Mouse (Mus musculus): ENCODE results near the gene Nsun2. TPM values are rescaled to one million over a fixed set of nuclear protein-coding genes. Genes with fewer than 3 reads are reported as not detected.

Gene Nsun2
- polyA plus RNA-seq, 1 experiment from 2014 or later = 159 TPM

DNA sequence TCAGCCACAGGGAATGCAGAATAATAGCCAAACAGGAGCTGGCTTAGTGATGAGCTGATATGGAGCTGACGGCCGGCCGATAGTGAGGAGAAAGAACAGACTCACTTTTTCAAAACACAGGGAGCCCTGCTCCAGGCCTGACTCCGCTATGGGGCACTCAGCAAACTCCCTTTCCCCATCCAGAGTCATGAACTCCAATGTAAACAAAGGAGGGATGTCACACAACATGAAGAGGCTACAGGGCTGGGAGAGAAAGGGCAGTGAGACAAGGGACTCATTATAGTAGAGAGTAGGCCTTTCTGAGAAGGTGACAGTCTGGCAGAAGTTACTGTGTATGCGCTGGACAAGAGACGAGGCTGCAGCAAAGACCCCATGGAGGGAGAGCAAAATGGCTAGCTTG lies 54.7 kb downstream of the Nsun2 start:
- H3K4me1 ChIP-seq (ENCODE audit: control insufficient read depth, insufficient read depth, low read length) = no peaks in the 10 kb centered on the region
- WGBS = 54% methylated on average over 6 of the region's 6 CpGs
- ATAC-seq (replicated peaks; ENCODE audit: insufficient number of reproducible peaks, low FRiP score, low TSS enrichment, low read depth) = no peak
- no peak overlapping the region for H3K27ac ChIP-seq (replicated peaks; ENCODE audit: low read depth, low read length)
- no peak for DNase-seq (ENCODE audit: low spot score)
- H3K9me3 ChIP-seq (replicated peaks; ENCODE audit: control insufficient read depth, low read length) = no peaks in the 10 kb centered on the region
- no peak overlapping the region for H3K9ac ChIP-seq (replicated peaks; ENCODE audit: low read length)
- no peaks in the 10 kb centered on the region for H3K27me3 ChIP-seq (ENCODE audit: control insufficient read depth, insufficient read depth, low read length)
- H3K4me3 ChIP-seq (ENCODE audit: low read depth, low read length) = no peak overlapping the region
- no peak overlapping the region for H3K4me2 ChIP-seq (ENCODE audit: low read depth, low read length)
- H3K36me3 ChIP-seq (replicated peaks; ENCODE audit: control insufficient read depth, insufficient read depth, low read depth, low read length) = no peaks in the 10 kb centered on the region

DNA sequence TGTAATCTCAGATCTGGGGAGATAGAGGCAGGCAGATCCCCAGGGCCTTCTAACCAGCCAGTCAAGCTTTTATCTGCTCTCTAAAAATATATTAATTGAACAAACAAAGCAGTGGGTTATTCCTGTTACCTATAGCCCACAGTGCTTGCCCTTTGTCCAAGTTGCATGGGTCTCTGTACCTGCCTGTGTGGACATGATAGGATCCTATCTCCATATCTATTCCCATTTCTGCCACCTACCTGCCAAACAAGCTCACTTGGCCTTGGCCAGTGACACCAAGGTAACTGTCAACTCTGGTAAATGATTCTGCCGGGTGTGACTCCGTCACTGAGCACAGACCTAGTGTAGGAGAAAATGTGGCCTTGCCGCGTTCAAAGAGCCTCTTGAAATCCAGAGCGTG lies 57.8 kb downstream of the Nsun2 start:
- Histone ChIP-seq H3K36me3 (replicated peaks; ENCODE audit: control insufficient read depth, insufficient read depth, low read depth, low read length) (no peaks in the 10 kb centered on the region), H3K27me3 (ENCODE audit: control insufficient read depth, insufficient read depth, low read length) (no peaks in the 10 kb centered on the region), H3K4me1 (ENCODE audit: control insufficient read depth, insufficient read depth, low read length) (no peaks in the 10 kb centered on the region), H3K9ac (replicated peaks; ENCODE audit: low read length) (no peak overlapping the region), H3K4me2 (ENCODE audit: low read depth, low read length) (no peak overlapping the region), H3K27ac (replicated peaks; ENCODE audit: low read depth, low read length) (no peak overlapping the region), H3K4me3 (ENCODE audit: low read depth, low read length) (no peak overlapping the region), H3K9me3 (replicated peaks; ENCODE audit: control insufficient read depth, low read length) (no peaks in the 10 kb centered on the region)
- DNase-seq (ENCODE audit: low spot score) (no peak), ATAC-seq (replicated peaks; ENCODE audit: insufficient number of reproducible peaks, low FRiP score, low TSS enrichment, low read depth) (no peak)
- 90% methylated on average over 5 of the region's 5 CpGs for WGBS

DNA sequence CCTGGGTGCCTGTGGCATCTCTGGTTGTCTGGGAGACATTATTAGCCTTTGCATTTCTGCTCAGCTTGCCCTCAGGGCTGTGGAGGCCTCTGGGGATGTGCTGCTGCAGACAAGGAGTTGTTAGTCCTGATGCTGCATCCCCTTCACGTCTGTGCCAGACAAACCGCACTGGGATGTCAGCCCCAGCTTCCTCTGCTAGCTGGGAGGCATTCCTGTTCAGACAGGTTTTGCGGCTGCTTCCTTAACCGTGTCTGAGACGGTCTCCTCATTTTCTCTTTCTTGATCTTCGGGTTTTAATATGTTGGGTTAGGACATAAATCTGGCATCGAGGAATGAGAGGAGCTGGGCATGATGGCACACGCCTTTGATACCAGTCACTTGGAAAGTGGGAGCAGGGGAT lies 58.7 kb downstream of the Nsun2 start:
- no peak overlapping the region for H3K4me2 ChIP-seq (ENCODE audit: low read depth, low read length)
- 84% methylated on average over 8 of the region's 8 CpGs for WGBS
- no peak for ATAC-seq (replicated peaks; ENCODE audit: insufficient number of reproducible peaks, low FRiP score, low TSS enrichment, low read depth)

DNA sequence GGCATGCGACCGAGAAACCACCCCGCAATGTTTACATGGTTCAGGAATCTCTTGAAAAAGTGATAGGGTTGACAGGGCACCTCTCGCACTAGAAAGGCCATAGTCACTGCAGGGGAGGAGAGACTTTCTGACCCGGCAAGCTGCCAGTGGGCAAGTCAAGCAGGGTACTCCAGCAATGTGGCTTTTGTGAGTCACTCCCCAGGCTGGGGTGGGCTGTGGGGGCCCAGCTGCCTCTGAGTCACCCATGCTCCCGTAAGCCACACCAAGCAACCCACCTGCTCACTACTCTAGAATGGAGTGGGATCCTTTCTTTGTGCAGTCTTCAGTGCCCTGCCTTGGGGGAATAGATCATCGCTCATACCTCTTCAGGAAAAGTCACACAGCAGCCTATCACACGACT lies 59.9 kb downstream of the Nsun2 start:
- no peak overlapping the region for H3K9ac ChIP-seq (replicated peaks; ENCODE audit: low read length)
- WGBS = 79% methylated on average over 8 of the region's 8 CpGs
- DNase-seq (ENCODE audit: low spot score) = no peak

More for the DNA sequence above, 58.7 kb downstream of the Nsun2 start:
- H3K9ac ChIP-seq (replicated peaks; ENCODE audit: low read length) = no peak overlapping the region
- no peaks in the 10 kb centered on the region for H3K27me3 ChIP-seq (ENCODE audit: control insufficient read depth, insufficient read depth, low read length)
- no peaks in the 10 kb centered on the region for H3K36me3 ChIP-seq (replicated peaks; ENCODE audit: control insufficient read depth, insufficient read depth, low read depth, low read length)
- H3K9me3 ChIP-seq (replicated peaks; ENCODE audit: control insufficient read depth, low read length) = no peaks in the 10 kb centered on the region
- peak; percentile 10 for DNase-seq (ENCODE audit: low spot score)
- no peaks in the 10 kb centered on the region for H3K4me1 ChIP-seq (ENCODE audit: control insufficient read depth, insufficient read depth, low read length)
- H3K27ac ChIP-seq (replicated peaks; ENCODE audit: low read depth, low read length) = no peak overlapping the region
- no peak overlapping the region for H3K4me3 ChIP-seq (ENCODE audit: low read depth, low read length)

DNA sequence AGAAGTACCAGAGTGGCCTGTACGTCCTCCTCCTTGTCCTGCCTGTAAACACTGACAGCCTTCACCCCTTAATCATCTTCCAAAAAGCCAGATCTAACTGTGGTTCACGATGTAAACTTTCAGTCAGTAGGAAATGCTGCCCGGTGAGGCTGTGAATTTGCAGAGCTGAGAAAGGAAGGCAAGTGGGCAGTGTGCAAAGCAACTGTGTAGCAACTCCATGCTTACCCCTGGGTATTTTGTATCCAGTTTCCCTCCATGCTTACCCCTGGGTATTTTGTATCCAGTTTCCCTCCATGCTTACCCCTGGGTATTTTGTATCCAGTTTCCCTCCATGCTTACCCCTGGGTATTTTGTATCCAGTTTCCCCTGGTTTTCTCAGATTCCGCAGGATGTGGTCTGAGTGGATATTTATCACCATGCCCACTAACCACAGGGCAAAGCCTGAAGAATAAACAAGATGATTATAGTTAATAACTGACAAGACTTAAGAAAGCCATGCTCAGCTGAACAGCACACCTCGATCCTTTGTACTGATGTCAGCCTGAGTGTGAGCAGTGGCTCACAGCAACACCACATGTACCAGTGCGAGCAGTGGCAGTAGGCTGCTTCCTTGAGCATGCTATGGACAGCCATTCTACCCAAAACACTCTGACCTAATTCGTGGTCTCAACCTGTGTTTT lies 61.2 kb downstream of the Nsun2 start:
- DNase-seq (ENCODE audit: low spot score) = no peak
- 81% methylated on average over 7 of the region's 7 CpGs for WGBS
- H3K9ac ChIP-seq (replicated peaks; ENCODE audit: low read length) = no peak overlapping the region

More for the DNA sequence above, 59.9 kb downstream of the Nsun2 start:
- Histone ChIP-seq H3K4me3 (ENCODE audit: low read depth, low read length) (no peak overlapping the region), H3K4me1 (ENCODE audit: control insufficient read depth, insufficient read depth, low read length) (no peaks in the 10 kb centered on the region), H3K27me3 (ENCODE audit: control insufficient read depth, insufficient read depth, low read length) (no peaks in the 10 kb centered on the region), H3K27ac (replicated peaks; ENCODE audit: low read depth, low read length) (no peak overlapping the region), H3K36me3 (replicated peaks; ENCODE audit: control insufficient read depth, insufficient read depth, low read depth, low read length) (no peaks in the 10 kb centered on the region), H3K4me2 (ENCODE audit: low read depth, low read length) (no peak overlapping the region), H3K9me3 (replicated peaks; ENCODE audit: control insufficient read depth, low read length) (no peaks in the 10 kb centered on the region)
- ATAC-seq (replicated peaks; ENCODE audit: insufficient number of reproducible peaks, low FRiP score, low TSS enrichment, low read depth) = no peak

DNA sequence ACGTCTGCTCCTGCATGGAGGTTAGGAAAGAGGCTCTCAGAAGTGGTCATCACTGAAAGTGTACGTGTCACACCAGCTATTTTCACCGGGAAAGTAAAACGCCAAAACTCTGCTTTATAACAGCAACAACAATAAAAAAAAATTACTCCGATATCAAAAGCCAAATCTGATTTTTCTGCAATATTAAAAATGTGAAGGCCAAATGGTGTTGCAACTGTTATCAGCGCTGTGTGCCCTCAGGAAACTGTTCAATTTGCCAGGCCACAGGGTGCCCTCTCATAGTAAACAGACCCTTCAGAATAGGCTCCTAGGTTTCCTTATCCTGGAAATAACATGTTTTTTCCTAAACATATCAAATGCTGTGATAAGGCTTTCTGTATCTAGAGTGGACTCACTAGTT lies 62.4 kb downstream of the Nsun2 start:
- H3K9ac ChIP-seq (replicated peaks; ENCODE audit: low read length) = no peak overlapping the region
- WGBS = 90% methylated on average over 6 of the region's 6 CpGs
- no peak for DNase-seq (ENCODE audit: low spot score)
- ATAC-seq (replicated peaks; ENCODE audit: insufficient number of reproducible peaks, low FRiP score, low TSS enrichment, low read depth) = no peak
- no peaks in the 10 kb centered on the region for H3K27me3 ChIP-seq (ENCODE audit: control insufficient read depth, insufficient read depth, low read length)
- no peak overlapping the region for H3K4me3 ChIP-seq (ENCODE audit: low read depth, low read length)
- H3K4me1 ChIP-seq (ENCODE audit: control insufficient read depth, insufficient read depth, low read length) = no peaks in the 10 kb centered on the region
- H3K4me2 ChIP-seq (ENCODE audit: low read depth, low read length) = no peak overlapping the region
- H3K9me3 ChIP-seq (replicated peaks; ENCODE audit: control insufficient read depth, low read length) = no peaks in the 10 kb centered on the region
- no peaks in the 10 kb centered on the region for H3K36me3 ChIP-seq (replicated peaks; ENCODE audit: control insufficient read depth, insufficient read depth, low read depth, low read length)
- no peak overlapping the region for H3K27ac ChIP-seq (replicated peaks; ENCODE audit: low read depth, low read length)

More for the DNA sequence above, 61.2 kb downstream of the Nsun2 start:
- no peaks in the 10 kb centered on the region for H3K9me3 ChIP-seq (replicated peaks; ENCODE audit: control insufficient read depth, low read length)
- no peaks in the 10 kb centered on the region for H3K27me3 ChIP-seq (ENCODE audit: control insufficient read depth, insufficient read depth, low read length)
- H3K4me2 ChIP-seq (ENCODE audit: low read depth, low read length) = no peak overlapping the region
- no peaks in the 10 kb centered on the region for H3K4me1 ChIP-seq (ENCODE audit: control insufficient read depth, insufficient read depth, low read length)
- H3K27ac ChIP-seq (replicated peaks; ENCODE audit: low read depth, low read length) = no peak overlapping the region
- H3K36me3 ChIP-seq (replicated peaks; ENCODE audit: control insufficient read depth, insufficient read depth, low read depth, low read length) = no peaks in the 10 kb centered on the region
- no peak for ATAC-seq (replicated peaks; ENCODE audit: insufficient number of reproducible peaks, low FRiP score, low TSS enrichment, low read depth)
- no peak overlapping the region for H3K4me3 ChIP-seq (ENCODE audit: low read depth, low read length)

DNA sequence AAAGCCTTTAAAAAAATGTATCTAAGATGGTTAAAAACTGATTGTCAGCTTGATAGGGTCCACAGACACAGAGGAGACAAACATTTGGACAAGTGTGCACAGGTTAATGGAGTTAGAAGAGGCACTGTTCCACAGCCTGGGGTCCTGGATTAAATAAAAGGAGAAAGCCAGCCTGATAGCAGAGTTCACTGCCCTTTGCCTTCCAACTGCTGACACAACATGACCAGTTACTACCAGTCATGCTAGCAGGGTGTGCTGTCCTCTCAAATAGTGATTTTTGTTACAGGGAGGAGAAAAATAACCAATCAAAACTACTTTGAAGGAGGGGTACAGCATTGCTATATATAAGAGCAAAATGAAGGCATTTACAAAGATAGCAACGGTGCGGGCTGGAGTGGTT lies 63.0 kb downstream of the Nsun2 start:
- Histone ChIP-seq H3K27me3 (ENCODE audit: control insufficient read depth, insufficient read depth, low read length) (no peaks in the 10 kb centered on the region), H3K4me3 (ENCODE audit: low read depth, low read length) (no peak overlapping the region), H3K27ac (replicated peaks; ENCODE audit: low read depth, low read length) (no peak overlapping the region), H3K4me1 (ENCODE audit: control insufficient read depth, insufficient read depth, low read length) (no peaks in the 10 kb centered on the region), H3K9me3 (replicated peaks; ENCODE audit: control insufficient read depth, low read length) (no peaks in the 10 kb centered on the region), H3K4me2 (ENCODE audit: low read depth, low read length) (no peak overlapping the region), H3K36me3 (replicated peaks; ENCODE audit: control insufficient read depth, insufficient read depth, low read depth, low read length) (no peaks in the 10 kb centered on the region), H3K9ac (replicated peaks; ENCODE audit: low read length) (no peak overlapping the region)
- no peak for DNase-seq (ENCODE audit: low spot score)
- WGBS = 87% methylated on average over 2 of the region's 2 CpGs
- ATAC-seq (replicated peaks; ENCODE audit: insufficient number of reproducible peaks, low FRiP score, low TSS enrichment, low read depth) = no peak

DNA sequence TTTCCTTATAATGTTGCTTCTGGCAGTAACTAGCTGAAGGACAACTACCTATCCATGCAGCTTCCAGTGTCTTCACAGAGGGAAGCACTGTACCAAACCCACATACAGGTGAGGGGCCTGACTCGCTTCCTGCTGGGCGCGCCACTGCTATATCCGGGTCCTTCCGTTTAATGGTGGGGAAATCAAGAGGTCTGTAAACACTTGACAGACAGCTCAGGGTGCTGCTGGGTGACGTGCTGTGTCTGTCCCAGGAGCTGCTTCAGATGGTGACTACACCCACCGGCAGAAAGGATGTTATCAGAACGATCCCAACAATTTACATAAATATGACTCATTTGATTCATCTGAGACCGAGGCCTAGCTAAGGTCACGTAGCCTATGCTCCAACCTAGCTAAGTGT lies 65.3 kb downstream of the Nsun2 start:
- WGBS = 89% methylated on average over 10 of the region's 10 CpGs
- no peak overlapping the region for H3K27ac ChIP-seq (replicated peaks; ENCODE audit: low read depth, low read length)
- H3K36me3 ChIP-seq (replicated peaks; ENCODE audit: control insufficient read depth, insufficient read depth, low read depth, low read length) = no peaks in the 10 kb centered on the region

More for the DNA sequence above, 65.3 kb downstream of the Nsun2 start:
- Histone ChIP-seq H3K9me3 (replicated peaks; ENCODE audit: control insufficient read depth, low read length) (no peaks in the 10 kb centered on the region), H3K27me3 (ENCODE audit: control insufficient read depth, insufficient read depth, low read length) (no peaks in the 10 kb centered on the region), H3K4me1 (ENCODE audit: control insufficient read depth, insufficient read depth, low read length) (no peaks in the 10 kb centered on the region), H3K4me2 (ENCODE audit: low read depth, low read length) (no peak overlapping the region), H3K9ac (replicated peaks; ENCODE audit: low read length) (no peak overlapping the region), H3K4me3 (ENCODE audit: low read depth, low read length) (no peak overlapping the region)
- ATAC-seq (replicated peaks; ENCODE audit: insufficient number of reproducible peaks, low FRiP score, low TSS enrichment, low read depth) (no peak), DNase-seq (ENCODE audit: low spot score) (no peak)
